Mouse (Mus musculus): ENCODE results near the gene Samd4. TPM values are rescaled to one million over a fixed set of nuclear protein-coding genes. Genes with fewer than 3 reads are reported as not detected.

Samd4 gene
- polyA plus RNA-seq, 1 experiment from 2014 or later: 17.9 TPM

DNA sequence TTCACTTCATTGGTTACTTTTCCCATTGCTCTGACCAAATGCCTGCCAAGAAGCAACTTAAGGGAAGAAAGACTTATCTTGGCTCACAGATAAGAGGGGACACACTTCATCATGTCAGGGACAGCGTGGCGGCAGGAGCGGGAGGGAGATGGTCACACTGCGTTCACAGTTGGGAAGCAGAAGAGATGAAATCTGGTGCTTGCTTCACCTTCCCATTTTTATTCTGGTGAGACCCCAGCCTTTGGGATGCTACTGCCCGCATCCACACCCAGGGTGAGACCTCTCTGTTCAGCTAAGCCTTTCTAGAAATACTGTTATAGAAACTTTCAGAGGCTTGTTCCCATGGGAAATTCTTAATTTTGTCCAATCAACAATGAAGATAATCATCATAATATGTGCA is 261.7 kb downstream of the Samd4 start:
- Histone ChIP-seq H3K4me3 (no peak overlapping the region), H3K9me3 (replicated peaks) (no peaks in the 10 kb centered on the region; the same call in 1 of the 2 replicates), H3K4me2 (no peak overlapping the region), H3K36me3 (no peaks in the 10 kb centered on the region), H3K27ac (ENCODE audit: poor library complexity, severe bottlenecking) (no peak overlapping the region), H3K9ac (no peak overlapping the region), H3K4me1 (replicated peaks) (no peaks in the 10 kb centered on the region), H3K27me3 (replicated peaks) (peaks cover 3% of the 10 kb centered on the region; the same call in 1 of the 2 replicates)
- no peak for ATAC-seq (ENCODE audit: insufficient number of reproducible peaks, low FRiP score)
- WGBS: 62% methylated on average over 5 of the region's 5 CpGs

- H3K27ac ChIP-seq (ENCODE audit: poor library complexity, severe bottlenecking): no peak overlapping the region
- H3K9ac ChIP-seq: no peak overlapping the region
- H3K9me3 ChIP-seq (replicated peaks): no peaks in the 10 kb centered on the region
- H3K27me3 ChIP-seq (replicated peaks): peaks cover 5% of the 10 kb centered on the region
- H3K4me1 ChIP-seq (replicated peaks): peaks cover 18% of the 10 kb centered on the region
- no peak overlapping the region for H3K4me2 ChIP-seq
- WGBS: 84% methylated on average over 6 of the region's 6 CpGs
- H3K4me3 ChIP-seq: no peak overlapping the region
- no peak for ATAC-seq (ENCODE audit: insufficient number of reproducible peaks, low FRiP score)
- H3K36me3 ChIP-seq: no peaks in the 10 kb centered on the region
Observed at GRCm38 (mm10) chr14:47151306-47151705, 268.7 kb downstream of the Samd4 start.

- Histone ChIP-seq H3K4me1 (replicated peaks) (peaks cover 18% of the 10 kb centered on the region), H3K9ac (no peak overlapping the region), H3K27ac (ENCODE audit: poor library complexity, severe bottlenecking) (0 out of 2 replicates have a peak overlapping the region, but pooled peaks have one; percentile 11), H3K9me3 (replicated peaks) (no peaks in the 10 kb centered on the region), H3K4me3 (no peak overlapping the region), H3K4me2 (peak overlapping the region; percentile 14; the same call in 1 of the 2 replicates), H3K36me3 (no peaks in the 10 kb centered on the region), H3K27me3 (replicated peaks) (peaks cover 6% of the 10 kb centered on the region; the same call in 1 of the 2 replicates)
- 27% methylated on average over 3 of the region's 3 CpGs for WGBS
- no peak for ATAC-seq (ENCODE audit: insufficient number of reproducible peaks, low FRiP score)
Observed at GRCm38 (mm10) chr14:47154303-47154702, 271.6 kb downstream of the Samd4 start.

Small RNA genes within 50 kb of the gene (microRNA-seq; reads per million reads assigned to microRNA genes)
- 39.1 reads per million, percentile 39 among the genes with 10 or more reads in this experiment for gene Mir378c

Other genes starting within 250 kb of the Samd4 start
- gene Cdkn3, start 122.3 kb upstream of the Samd4 start, polyA plus RNA-seq (2016; fragmentation: Nextera tagmentation; extraction: Ambion mirVana): 48.8 and 51.8 TPM in 2 replicates
- 175 and 179 TPM in 2 replicates for gene Cnih1, start 94.4 kb upstream of the Samd4 start, polyA plus RNA-seq (2016; fragmentation: Nextera tagmentation; extraction: Ambion mirVana)
- 68.1 and 73.8 TPM in 2 replicates for gene Gmfb, start 60.6 kb upstream of the Samd4 start, polyA plus RNA-seq (2016; fragmentation: Nextera tagmentation; extraction: Ambion mirVana)
- 26.3 and 26.8 TPM in 2 replicates for gene Cgrrf1, start 50.7 kb upstream of the Samd4 start, polyA plus RNA-seq (2016; fragmentation: Nextera tagmentation; extraction: Ambion mirVana)

Data from heart, embryonic 12.5 days (tissue).